Mouse (Mus musculus) CD4-positive naive resting alpha-beta T cell, adult 57 days (primary cell): ENCODE measurements around the gene Olfr1281. TPM values are rescaled to one million over a fixed set of nuclear protein-coding genes. Genes with fewer than 3 reads are reported as not detected.

Source experiments
- total RNA-seq: library from RNA; stranded (reverse); gene quantifications from one replicate; pipeline ENCODE4 v1.2.4, GENCODE M21; 2023

Gene Olfr1281
- not detected for total RNA-seq

GRCm38 (mm10) chr2:111326220-111326619 lies at the start of gene Olfr1281:
Gene Olfr1281, plus strand, starts transcription at chr2:111326520.

DNA sequence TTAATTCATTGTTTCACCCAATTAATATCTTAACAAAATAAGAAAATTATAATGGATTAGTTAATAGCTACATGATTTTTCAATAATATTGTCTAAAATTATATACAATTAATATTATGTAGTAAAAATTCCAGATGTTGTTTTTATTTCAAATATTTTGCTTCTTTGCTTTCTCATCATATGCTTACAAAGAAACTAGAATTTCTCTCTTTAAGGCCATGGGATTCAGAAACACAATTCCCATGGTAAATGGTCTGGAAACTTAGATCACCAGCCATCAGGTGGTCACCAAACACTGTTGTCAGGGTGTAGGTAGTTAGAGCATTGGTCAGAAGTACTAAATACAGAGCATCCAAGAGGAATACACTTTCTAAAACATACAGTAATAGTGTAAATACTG lies 36.5 kb upstream of the Olfr1281 start, which contains the start of gene Olfr1278:
Gene Olfr1278 (plus strand): TSS at position 301 of the 400 bp plus-strand sequence.

DNA sequence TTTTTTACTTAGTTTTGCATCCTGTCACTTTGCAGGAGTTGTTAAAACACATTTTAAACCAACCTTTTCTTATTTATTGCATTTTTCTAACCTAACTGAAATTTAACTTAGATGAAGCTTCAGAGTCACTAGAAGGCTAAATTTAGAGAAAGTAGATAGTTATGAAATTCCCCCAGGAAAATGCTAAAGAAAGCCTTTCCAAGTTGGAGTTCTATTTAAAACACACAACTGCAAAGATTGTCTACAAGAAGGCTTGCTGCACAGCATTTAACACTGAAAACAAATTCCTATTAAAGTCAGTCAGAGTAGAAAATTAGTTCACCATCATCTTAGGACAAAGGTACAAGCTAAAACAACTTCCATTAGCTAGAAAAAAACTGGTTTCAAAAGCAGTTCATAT lies 25.9 kb upstream of the Olfr1281 start, which contains the start of gene Olfr1279:
Gene Olfr1279 (plus strand): TSS at position 262 of the 400 bp plus-strand sequence.

DNA sequence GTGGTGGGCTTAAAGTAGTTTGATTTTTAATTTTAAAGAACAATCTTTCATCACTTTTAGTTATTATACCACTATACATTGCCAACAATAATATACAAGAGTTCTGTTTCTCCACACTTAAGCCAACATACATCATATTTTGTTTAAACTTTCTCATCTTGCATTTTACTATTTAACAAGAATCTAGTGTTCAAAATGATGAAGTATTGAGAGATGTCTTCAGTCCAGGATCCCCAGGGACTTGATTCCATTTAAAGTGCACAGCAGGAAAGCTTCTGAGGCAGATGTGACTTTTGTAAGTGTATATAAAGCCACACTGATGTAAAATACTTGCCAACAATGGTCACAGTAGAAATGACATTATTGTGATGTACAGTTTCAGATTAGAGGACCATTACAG lies 12.6 kb upstream of the Olfr1281 start, which contains the start of gene Olfr1280:
Gene Olfr1280 (plus strand): TSS at position 301 of the 400 bp plus-strand sequence.

GRCm38 (mm10) chr2:111335976-111336375 lies 9.7 kb downstream of the Olfr1281 start, which contains the start of gene Olfr1282:
Gene Olfr1282, minus strand, starts transcription at chr2:111336076.

GRCm38 (mm10) chr2:111366490-111366889 lies 40.2 kb downstream of the Olfr1281 start, which contains the start of gene Olfr1283:
Gene Olfr1283, plus strand, starts transcription at chr2:111366790.

GRCm38 (mm10) chr2:111375222-111375621 lies 48.9 kb downstream of the Olfr1281 start, which contains the start of gene Olfr1284:
Gene Olfr1284, plus strand, starts transcription at chr2:111375522.

Other genes with a start within 250 kb of the Olfr1281 start
- not detected for gene Gm13941, start 220.5 kb upstream of the Olfr1281 start, total RNA-seq
- gene Gm15130, start 173.6 kb upstream of the Olfr1281 start, total RNA-seq: not detected
- gene 4930430A15Rik, start 96.9 kb upstream of the Olfr1281 start, total RNA-seq: not detected
- gene Olfr1275, start 91.2 kb upstream of the Olfr1281 start, total RNA-seq: not detected
- not detected for gene Olfr1276, start 72.0 kb upstream of the Olfr1281 start, total RNA-seq
- not detected for gene Olfr1277, start 52.4 kb upstream of the Olfr1281 start, total RNA-seq
- not detected for gene Olfr1278, start 36.4 kb upstream of the Olfr1281 start, total RNA-seq
- not detected for gene Olfr1279, start 25.9 kb upstream of the Olfr1281 start, total RNA-seq
- not detected for gene Olfr1280, start 12.5 kb upstream of the Olfr1281 start, total RNA-seq
- gene Olfr1282, start 9.6 kb downstream of the Olfr1281 start, total RNA-seq: not detected
- not detected for gene Olfr1283, start 40.3 kb downstream of the Olfr1281 start, total RNA-seq
- gene Olfr1284, start 49.0 kb downstream of the Olfr1281 start, total RNA-seq: not detected
- not detected for gene Olfr1286, start 96.6 kb downstream of the Olfr1281 start, total RNA-seq
- not detected for gene Olfr1287, start 122.6 kb downstream of the Olfr1281 start, total RNA-seq
- not detected for gene Olfr1288, start 147.6 kb downstream of the Olfr1281 start, total RNA-seq
- gene Olfr1289, start 154.3 kb downstream of the Olfr1281 start, total RNA-seq: not detected
- gene Olfr1290, start 167.3 kb downstream of the Olfr1281 start, total RNA-seq: not detected
- not detected for gene Olfr1291-ps1, start 170.7 kb downstream of the Olfr1281 start, total RNA-seq
- not detected for gene Olfr1293-ps, start 198.7 kb downstream of the Olfr1281 start, total RNA-seq
- not detected for gene Olfr1294, start 213.8 kb downstream of the Olfr1281 start, total RNA-seq
- gene Olfr1295, start 243.2 kb downstream of the Olfr1281 start, total RNA-seq: not detected